Mouse (Mus musculus) megakaryocyte, embryonic 14.5 days (primary cell): ENCODE measurements around the gene Baiap2. TPM values are rescaled to one million over a fixed set of nuclear protein-coding genes. Genes with fewer than 3 reads are reported as not detected.

Experiments used
- H3K27me3 ChIP-seq: replicated peaks from 2 replicates; pipeline ENCODE3; 2012; ENCODE audit warnings: inconsistent platforms
- H3K36me3 ChIP-seq: replicated peaks from 2 replicates; pipeline ENCODE3; 2012; ENCODE audit warnings: low read length, inconsistent platforms, mixed read lengths
- H3K4me1 ChIP-seq: 2 replicates; pipeline ENCODE4 v1.6.1; 2012; ENCODE audit warnings: inconsistent platforms
- H3K4me3 ChIP-seq: replicated peaks from 2 replicates; pipeline ENCODE3; 2012; ENCODE audit warnings: moderate library complexity, mild to moderate bottlenecking, inconsistent platforms
- H3K9me3 ChIP-seq: 2 replicates; pipeline ENCODE4 v1.6.1; 2012; ENCODE audit warnings: inconsistent platforms
- FLI1 ChIP-seq: IDR thresholded peaks from 2 replicates; pipeline ENCODE4 v1.6.1; 2012; ENCODE audit warnings: low read length, inconsistent platforms, mixed read lengths
- GATA1 ChIP-seq: IDR thresholded peaks from 3 replicates; pipeline ENCODE4 v1.6.1; 2012; ENCODE audit warnings: mixed read lengths, low read length, inconsistent platforms, borderline replicate concordance
- polyA plus RNA-seq: library from polyadenylated mRNA; stranded (reverse); fragments of >175 nt; gene quantifications from 2 replicates; pipeline ENCODE4 v1.2.3, GENCODE M21; 2012; ENCODE audit warnings: low replicate concordance; ENCODE audit not compliant: insufficient read depth

Gene Baiap2
- polyA plus RNA-seq, 1 experiment, result 62.9 TPM

GRCm38 (mm10) chr11:119983151-119983550 lies 40.6 kb downstream of the Baiap2 start:
- TF ChIP-seq FLI1 (no peak), GATA1 (no peak)
- H3K36me3 ChIP-seq, result peaks cover 72% of the 10 kb centered on the region
- no peaks in the 10 kb centered on the region for H3K9me3 ChIP-seq
- H3K4me3 ChIP-seq, result no peak overlapping the region
- H3K4me1 ChIP-seq, result peaks cover 95% of the 10 kb centered on the region
- peaks cover 54% of the 10 kb centered on the region for H3K27me3 ChIP-seq

GRCm38 (mm10) chr11:119986751-119987425 lies 44.3 kb downstream of the Baiap2 start:
- Histone ChIP-seq H3K9me3 (no peaks in the 10 kb centered on the region), H3K4me3 (peak overlapping the region; percentile 80), H3K27me3 (peaks cover 75% of the 10 kb centered on the region), H3K36me3 (peaks cover 65% of the 10 kb centered on the region), H3K4me1 (peaks cover 95% of the 10 kb centered on the region)
- TF ChIP-seq FLI1 (no peak), GATA1 (no peak)

GRCm38 (mm10) chr11:119987876-119988275 lies 45.3 kb downstream of the Baiap2 start:
- Histone ChIP-seq H3K4me3 (no peak overlapping the region), H3K9me3 (no peaks in the 10 kb centered on the region), H3K4me1 (peaks cover 87% of the 10 kb centered on the region), H3K27me3 (peaks cover 77% of the 10 kb centered on the region), H3K36me3 (peaks cover 58% of the 10 kb centered on the region)
- TF ChIP-seq GATA1 (no peak), FLI1 (no peak)

GRCm38 (mm10) chr11:119988391-119988790 lies 45.8 kb downstream of the Baiap2 start:
- TF ChIP-seq FLI1, result no peak
- TF ChIP-seq GATA1, result no peak
- Histone ChIP-seq H3K9me3 (no peaks in the 10 kb centered on the region), H3K27me3 (peaks cover 83% of the 10 kb centered on the region), H3K4me3 (no peak overlapping the region), H3K4me1 (peaks cover 82% of the 10 kb centered on the region), H3K36me3 (peaks cover 59% of the 10 kb centered on the region)

- Histone ChIP-seq H3K9me3 (no peaks in the 10 kb centered on the region), H3K4me3 (no peak overlapping the region), H3K27me3 (peaks cover 85% of the 10 kb centered on the region), H3K36me3 (peaks cover 58% of the 10 kb centered on the region), H3K4me1 (peaks cover 74% of the 10 kb centered on the region)
- no peak for TF ChIP-seq FLI1
- no peak for TF ChIP-seq GATA1
These were observed 46.6 kb downstream of the Baiap2 start for GRCm38 (mm10) chr11:119989115-119989564.

GRCm38 (mm10) chr11:119990658-119991337 lies 48.2 kb downstream of the Baiap2 start:
- Histone ChIP-seq H3K4me1 (peaks cover 62% of the 10 kb centered on the region), H3K36me3 (peaks cover 61% of the 10 kb centered on the region), H3K27me3 (peaks cover 92% of the 10 kb centered on the region), H3K4me3 (peak overlapping the region; percentile 87), H3K9me3 (no peaks in the 10 kb centered on the region)
- TF ChIP-seq GATA1, result no peak
- no peak for TF ChIP-seq FLI1

- peaks cover 61% of the 10 kb centered on the region for H3K36me3 ChIP-seq
- H3K27me3 ChIP-seq, result peaks cover 92% of the 10 kb centered on the region
- TF ChIP-seq GATA1 (no peak), FLI1 (no peak)
- peaks cover 57% of the 10 kb centered on the region for H3K4me1 ChIP-seq
- H3K4me3 ChIP-seq, result peak overlapping the region; percentile 87
- H3K9me3 ChIP-seq, result no peaks in the 10 kb centered on the region
These were observed 48.7 kb downstream of the Baiap2 start for GRCm38 (mm10) chr11:119991338-119991678.

- no peak overlapping the region for H3K4me3 ChIP-seq
- no peaks in the 10 kb centered on the region; the same call in 1 of the 2 replicates for H3K4me1 ChIP-seq
- TF ChIP-seq GATA1, result no peak
- no peak for TF ChIP-seq FLI1
- peaks cover 91% of the 10 kb centered on the region for H3K27me3 ChIP-seq
- no peaks in the 10 kb centered on the region for H3K9me3 ChIP-seq
- peaks cover 89% of the 10 kb centered on the region for H3K36me3 ChIP-seq
These were observed 54.8 kb downstream of the Baiap2 start for GRCm38 (mm10) chr11:119997351-119997750.

- TF ChIP-seq FLI1, result no peak
- no peak overlapping the region for H3K4me3 ChIP-seq
- no peaks in the 10 kb centered on the region for H3K9me3 ChIP-seq
- peaks cover 84% of the 10 kb centered on the region for H3K36me3 ChIP-seq
- peaks cover 90% of the 10 kb centered on the region for H3K27me3 ChIP-seq
- peaks cover 12% of the 10 kb centered on the region for H3K4me1 ChIP-seq
These were observed 59.5 kb downstream of the Baiap2 start for GRCm38 (mm10) chr11:120002041-120002440.

GRCm38 (mm10) chr11:120002634-120003220 lies 60.2 kb downstream of the Baiap2 start:
- peaks cover 12% of the 10 kb centered on the region for H3K4me1 ChIP-seq
- H3K36me3 ChIP-seq, result peaks cover 77% of the 10 kb centered on the region
- H3K27me3 ChIP-seq, result peaks cover 88% of the 10 kb centered on the region
- no peak overlapping the region for H3K4me3 ChIP-seq
- no peaks in the 10 kb centered on the region for H3K9me3 ChIP-seq
- TF ChIP-seq FLI1, result no peak
- no peak for TF ChIP-seq GATA1
